Mouse (Mus musculus) intestine, embryonic 15.5 days (tissue): ENCODE results near the gene Aars2. TPM values are rescaled to one million over a fixed set of nuclear protein-coding genes. Genes with fewer than 3 reads are reported as not detected.

Experiments used
- ATAC-seq: fragments of 200-750 bp; cut with Nextera tagmentation; 2 replicates; pipeline ENCODE4 v1.8.0; 2017; ENCODE audit warnings: moderate TSS enrichment, moderate library complexity
- H3K27ac ChIP-seq: fragments of 300-500 bp; sonication (generic); 2 replicates; pipeline ENCODE4 v1.5.1; 2015; ENCODE audit warnings: mild to moderate bottlenecking, inconsistent platforms
- H3K27me3 ChIP-seq: fragments of 300-500 bp; sonication (generic); replicated peaks from 2 replicates; pipeline ENCODE4 v1.6.1; 2015; ENCODE audit warnings: inconsistent platforms
- H3K36me3 ChIP-seq: fragments of 300-500 bp; sonication (generic); 2 replicates; pipeline ENCODE4 v1.6.1; 2015; ENCODE audit warnings: inconsistent platforms
- H3K4me1 ChIP-seq: fragments of 300-500 bp; sonication (generic); replicated peaks from 2 replicates; pipeline ENCODE4 v1.6.1; 2015; ENCODE audit warnings: inconsistent platforms
- H3K4me2 ChIP-seq: fragments of 300-500 bp; sonication (generic); replicated peaks from 2 replicates; pipeline ENCODE4 v1.6.1; 2015; ENCODE audit warnings: mild to moderate bottlenecking, inconsistent platforms
- H3K4me3 ChIP-seq: fragments of 300-500 bp; sonication (generic); replicated peaks from 2 replicates; pipeline ENCODE4 v1.5.1; 2015; ENCODE audit warnings: inconsistent platforms
- H3K9ac ChIP-seq: fragments of 300-500 bp; sonication (generic); 2 replicates; pipeline ENCODE4 v1.6.1; 2015; ENCODE audit warnings: inconsistent platforms
- H3K9me3 ChIP-seq: fragments of 300-500 bp; sonication (generic); 2 replicates; pipeline ENCODE4 v1.6.1; 2016; ENCODE audit warnings: inconsistent platforms
- WGBS: fragments of 180-500 bp; shearing (Covaris S2); methylation state at CpG from one replicate; pipeline ENCODE4 v1.1.7; 2015; 5-methylcytosine and 5-hydroxymethylcytosine counted together
- polyA plus RNA-seq: library from polyadenylated mRNA; unstranded; fragments of >200 nt; fragmentation: Nextera tagmentation; extraction: Ambion mirVana; gene quantifications from 2 replicates; pipeline ENCODE4 v1.2.1, GENCODE M21; 2015

Aars2 gene
- polyA plus RNA-seq, 1 experiment from 2014 or later, result 17.0 TPM

GRCm38 (mm10) chr17:45555452-45556106, 48.9 kb downstream of the Aars2 start, which contains the start of gene Nfkbie:
Nfkbie (plus strand) TSS chr17:45555703.
- Histone ChIP-seq H3K36me3 (no peaks in the 10 kb centered on the region), H3K27me3 (peaks cover 8% of the 10 kb centered on the region), H3K4me1 (peaks cover 15% of the 10 kb centered on the region; the same call in 1 of the 2 replicates), H3K27ac (0 out of 2 replicates have a peak within 1 kb of the TSS, but pooled peaks have one; percentile 23), H3K4me2 (peak within 1 kb of the TSS; percentile 86), H3K9ac (peak within 1 kb of the TSS; percentile 60), H3K9me3 (no peaks in the 10 kb centered on the region), H3K4me3 (peak within 1 kb of the TSS; percentile 68)
- under 1% methylated on average over 45 of the region's 45 CpGs for WGBS
- ATAC-seq, result peak; percentile 92

DNA sequence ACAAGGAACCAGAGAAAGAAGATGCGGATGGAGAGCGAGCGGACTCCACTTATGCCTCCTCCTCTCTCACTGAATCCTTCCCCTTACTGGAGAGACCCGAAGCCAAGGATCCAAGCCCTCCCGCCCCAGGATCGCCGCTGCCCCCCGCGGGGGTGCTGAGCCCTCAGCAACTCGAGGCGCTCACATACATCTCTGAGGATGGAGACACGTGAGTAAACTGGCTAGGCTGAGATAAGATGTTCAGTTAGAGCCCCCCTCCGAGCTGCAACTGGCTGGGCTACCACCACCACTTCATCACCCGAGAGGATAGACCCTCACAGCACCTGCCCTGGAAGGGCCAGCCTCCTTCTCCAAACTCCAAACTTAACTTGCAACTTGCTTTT, 49.5 kb downstream of the Aars2 start:
- peaks cover 8% of the 10 kb centered on the region for H3K27me3 ChIP-seq

GRCm38 (mm10) chr17:45556514-45557245, 50.0 kb downstream of the Aars2 start:
- Histone ChIP-seq H3K4me3 (peak overlapping the region; percentile 68), H3K4me1 (peaks cover 15% of the 10 kb centered on the region; the same call in 1 of the 2 replicates), H3K9ac (peak overlapping the region; percentile 60), H3K27me3 (peaks cover 8% of the 10 kb centered on the region), H3K4me2 (peak overlapping the region; percentile 86), H3K36me3 (no peaks in the 10 kb centered on the region), H3K9me3 (no peaks in the 10 kb centered on the region), H3K27ac (no peak overlapping the region)
- ATAC-seq, result no peak
- 62% methylated on average over 3 of the region's 3 CpGs for WGBS

More for the DNA sequence above, 49.5 kb downstream of the Aars2 start:
- Histone ChIP-seq H3K9ac (peak overlapping the region; percentile 60), H3K27ac (no peak overlapping the region), H3K4me2 (peak overlapping the region; percentile 86), H3K9me3 (no peaks in the 10 kb centered on the region), H3K36me3 (no peaks in the 10 kb centered on the region), H3K4me3 (peak overlapping the region; percentile 68), H3K4me1 (peaks cover 15% of the 10 kb centered on the region; the same call in 1 of the 2 replicates)
- ATAC-seq, result no peak
- 3% methylated on average over 14 of the region's 14 CpGs for WGBS

DNA sequence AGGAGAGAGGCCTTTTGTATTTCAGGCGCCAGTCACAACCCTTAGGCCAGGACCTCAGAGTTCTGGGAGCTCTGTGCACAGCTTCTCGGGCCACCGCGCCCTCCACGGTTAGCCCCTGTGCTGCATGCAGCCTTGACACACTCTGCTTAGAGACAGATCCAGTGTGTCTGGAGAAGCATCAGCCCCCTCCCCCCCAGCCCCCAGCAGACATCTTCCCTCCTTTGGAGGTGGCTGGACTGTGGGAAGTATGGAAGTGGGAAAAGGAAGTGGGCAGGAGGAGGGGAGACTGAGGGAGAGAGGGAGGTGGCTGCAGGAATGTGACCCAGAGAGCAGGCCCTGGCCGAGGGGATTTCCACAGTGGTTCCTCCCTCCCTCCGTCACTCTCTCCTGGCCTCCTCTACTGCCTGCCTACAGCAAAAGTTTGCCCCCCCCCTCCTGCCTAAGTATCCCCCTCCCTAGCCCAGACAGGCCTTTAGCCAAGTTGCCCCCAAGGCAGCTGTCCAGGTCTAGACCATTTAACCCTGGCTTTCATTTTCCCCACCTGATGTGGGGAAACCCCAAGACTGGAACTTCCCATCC, 50.7 kb downstream of the Aars2 start:
- H3K4me2 ChIP-seq, result peak overlapping the region; percentile 86; the same call in 1 of the 2 replicates
- no peak overlapping the region for H3K27ac ChIP-seq
- H3K9ac ChIP-seq, result peak overlapping the region; percentile 8; the same call in 1 of the 2 replicates
- H3K36me3 ChIP-seq, result no peaks in the 10 kb centered on the region
- H3K4me1 ChIP-seq, result peaks cover 13% of the 10 kb centered on the region; the same call in 1 of the 2 replicates
- H3K27me3 ChIP-seq, result peaks cover 8% of the 10 kb centered on the region
- H3K4me3 ChIP-seq, result 0 out of 2 replicates have a peak overlapping the region, but pooled peaks have one; percentile 4
- ATAC-seq, result no peak
- H3K9me3 ChIP-seq, result no peaks in the 10 kb centered on the region
- 65% methylated on average over 7 of the region's 7 CpGs for WGBS

- Histone ChIP-seq H3K9ac (no peak overlapping the region), H3K4me2 (0 out of 2 replicates have a peak overlapping the region, but pooled peaks have one; percentile 24), H3K4me3 (no peak overlapping the region), H3K27me3 (peaks cover 8% of the 10 kb centered on the region), H3K27ac (no peak overlapping the region), H3K36me3 (no peaks in the 10 kb centered on the region), H3K4me1 (peaks cover 13% of the 10 kb centered on the region; the same call in 1 of the 2 replicates), H3K9me3 (no peaks in the 10 kb centered on the region)
- 74% methylated on average over 16 of the region's 16 CpGs for WGBS
- no peak for ATAC-seq
These were observed 51.6 kb downstream of the Aars2 start for GRCm38 (mm10) chr17:45557998-45558862.

- Histone ChIP-seq H3K4me3 (no peak overlapping the region), H3K27ac (no peak overlapping the region), H3K27me3 (peaks cover 8% of the 10 kb centered on the region), H3K4me1 (peaks cover 19% of the 10 kb centered on the region), H3K4me2 (no peak overlapping the region), H3K36me3 (no peaks in the 10 kb centered on the region), H3K9me3 (no peaks in the 10 kb centered on the region), H3K9ac (no peak overlapping the region)
- ATAC-seq, result no peak
- WGBS, result 88% methylated on average over 15 of the region's 15 CpGs
These were observed 53.3 kb downstream of the Aars2 start for GRCm38 (mm10) chr17:45559732-45560525.

DNA sequence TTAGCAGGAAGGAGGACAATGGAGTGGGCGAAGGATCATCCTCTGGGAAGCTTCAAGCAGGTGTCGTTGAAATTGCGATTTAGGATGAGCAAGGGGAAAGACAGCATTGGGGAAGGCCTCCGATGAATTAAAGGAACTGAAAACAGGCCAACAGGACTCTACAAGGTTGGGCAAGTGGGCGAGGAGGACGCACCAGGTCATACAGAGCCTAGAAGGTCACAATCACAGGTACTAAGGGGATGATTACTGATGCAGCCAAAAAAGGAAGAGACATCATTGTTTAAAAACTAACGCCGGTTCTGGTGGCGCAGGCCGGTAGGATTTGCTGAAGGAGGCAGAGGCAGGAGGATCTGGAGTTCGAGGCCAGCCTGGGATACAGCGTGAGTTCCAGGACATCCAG, 56.6 kb downstream of the Aars2 start:
- 70% methylated on average over 12 of the region's 12 CpGs for WGBS
- H3K4me3 ChIP-seq, result no peak overlapping the region

DNA sequence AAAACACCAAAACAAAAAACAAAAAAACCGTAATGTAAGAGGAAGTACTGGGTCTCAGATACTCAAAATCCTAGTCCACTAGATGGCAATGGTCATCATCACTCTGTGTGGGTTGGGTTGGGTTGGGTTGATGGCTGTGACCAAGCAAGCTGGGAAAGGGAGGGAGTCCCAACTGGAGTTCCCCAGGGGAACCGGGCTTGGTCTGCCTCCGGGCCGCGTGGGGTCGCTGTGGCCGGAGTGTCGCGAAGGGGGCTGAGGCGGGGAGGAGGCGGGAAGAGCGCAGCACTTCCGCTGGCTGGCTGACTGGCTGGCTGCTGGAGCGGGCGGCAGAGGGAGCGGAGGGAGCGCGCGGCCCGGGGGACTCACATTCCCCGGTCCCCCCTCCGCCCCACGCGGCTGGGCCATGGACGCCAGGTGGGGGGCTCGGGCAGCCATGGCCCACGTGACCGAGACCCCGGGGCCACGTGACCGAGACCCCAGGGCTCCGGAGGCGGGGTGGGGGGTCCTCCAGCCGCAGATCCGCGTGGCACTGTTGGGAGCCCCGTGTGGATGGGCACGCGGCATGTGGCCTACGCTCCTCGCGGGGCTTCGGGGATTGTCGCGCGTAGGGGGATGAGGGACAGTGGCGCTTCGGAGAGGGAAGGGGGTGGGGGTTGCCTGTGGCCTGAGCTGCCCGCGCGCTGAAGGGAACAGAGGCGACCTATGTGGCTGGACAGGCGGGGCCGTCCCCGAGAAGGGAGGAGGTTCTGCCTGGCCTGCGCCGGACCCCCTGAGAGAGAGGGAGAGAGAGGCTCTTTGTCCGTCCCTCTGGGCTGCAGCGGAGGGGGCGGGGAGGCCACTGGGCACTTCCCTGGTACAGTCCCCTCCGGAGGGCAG, 57.3 kb downstream of the Aars2 start, which contains the start of gene Slc35b2:
Gene Slc35b2 (plus strand): TSS at position 220 of the 876 bp plus-strand sequence.
- H3K27ac ChIP-seq, result peak within 1 kb of the TSS; percentile 82
- WGBS, result under 1% methylated on average over 60 of the region's 61 CpGs
- H3K27me3 ChIP-seq, result no peaks in the 10 kb centered on the region
- peak within 1 kb of the TSS; percentile 92 for H3K4me2 ChIP-seq
- H3K36me3 ChIP-seq, result peaks cover 24% of the 10 kb centered on the region
- peaks cover 27% of the 10 kb centered on the region for H3K4me1 ChIP-seq
- H3K4me3 ChIP-seq, result peak within 1 kb of the TSS; percentile 94
- H3K9me3 ChIP-seq, result no peaks in the 10 kb centered on the region
- ATAC-seq, result peak; percentile 86
- H3K9ac ChIP-seq, result peak within 1 kb of the TSS; percentile 95

More for the DNA sequence above, 56.6 kb downstream of the Aars2 start:
- peaks cover 18% of the 10 kb centered on the region for H3K36me3 ChIP-seq
- no peak overlapping the region for H3K4me2 ChIP-seq
- H3K9me3 ChIP-seq, result no peaks in the 10 kb centered on the region
- H3K4me1 ChIP-seq, result peaks cover 25% of the 10 kb centered on the region
- H3K27me3 ChIP-seq, result no peaks in the 10 kb centered on the region
- H3K27ac ChIP-seq, result no peak overlapping the region
- ATAC-seq, result no peak
- H3K9ac ChIP-seq, result no peak overlapping the region

DNA sequence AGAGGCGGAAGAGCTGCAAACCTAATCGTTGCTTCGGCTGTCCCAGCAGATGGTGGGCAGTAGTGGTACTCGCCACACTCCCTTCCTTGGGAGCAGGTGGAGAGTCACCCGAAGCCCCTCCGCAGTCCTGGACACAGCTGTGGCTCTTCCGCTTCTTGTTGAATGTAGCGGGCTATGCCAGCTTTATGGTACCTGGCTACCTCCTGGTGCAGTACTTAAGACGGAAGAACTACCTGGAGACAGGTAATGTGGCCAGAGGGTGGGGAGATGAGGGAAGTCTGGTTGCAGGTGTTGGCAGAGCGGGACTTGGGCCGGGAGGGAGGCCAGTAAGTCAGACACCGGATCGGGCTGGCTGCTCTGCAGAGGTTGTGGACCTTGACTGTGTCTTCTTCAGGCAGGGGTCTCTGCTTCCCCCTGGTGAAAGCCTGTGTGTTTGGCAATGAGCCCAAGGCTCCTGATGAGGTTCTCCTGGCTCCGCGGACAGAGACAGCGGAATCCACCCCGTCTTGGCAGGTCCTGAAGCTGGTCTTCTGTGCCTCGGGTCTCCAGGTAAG, 58.0 kb downstream of the Aars2 start:
- ATAC-seq, result no peak; the same call in 1 of the 2 replicates
- H3K36me3 ChIP-seq, result peaks cover 31% of the 10 kb centered on the region
- H3K9me3 ChIP-seq, result no peaks in the 10 kb centered on the region
- peak overlapping the region; percentile 92 for H3K4me2 ChIP-seq
- 5% methylated on average over 18 of the region's 18 CpGs for WGBS
- H3K4me3 ChIP-seq, result peak overlapping the region; percentile 94
- peak overlapping the region; percentile 82 for H3K27ac ChIP-seq
- peaks cover 27% of the 10 kb centered on the region for H3K4me1 ChIP-seq
- H3K9ac ChIP-seq, result peak overlapping the region; percentile 95
- no peaks in the 10 kb centered on the region for H3K27me3 ChIP-seq

DNA sequence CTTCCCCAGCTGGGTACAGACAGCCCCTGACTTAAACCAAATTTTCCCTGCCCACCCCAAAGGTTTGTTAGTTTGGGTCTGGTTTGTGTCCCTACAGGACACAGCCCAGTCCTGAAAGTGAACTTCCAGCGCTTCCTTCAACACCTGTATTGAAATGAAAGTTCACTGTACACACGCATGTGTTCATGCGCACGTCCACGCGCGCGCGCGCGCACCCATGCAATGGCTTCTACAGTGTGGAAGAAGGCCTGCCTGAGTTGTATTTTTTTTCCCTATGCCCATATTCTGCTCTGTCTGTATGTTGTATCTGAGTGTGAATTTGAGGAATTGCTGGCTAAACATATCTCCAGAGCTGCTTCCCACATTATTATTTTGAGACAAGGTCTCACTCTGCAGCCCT, 58.5 kb downstream of the Aars2 start:
- H3K4me3 ChIP-seq, result peak overlapping the region; percentile 94
- 90% methylated on average over 11 of the region's 11 CpGs for WGBS
- H3K27me3 ChIP-seq, result no peaks in the 10 kb centered on the region
- H3K27ac ChIP-seq, result peak overlapping the region; percentile 82; the same call in 1 of the 2 replicates
- H3K36me3 ChIP-seq, result peaks cover 36% of the 10 kb centered on the region
- no peaks in the 10 kb centered on the region for H3K9me3 ChIP-seq
- peak overlapping the region; percentile 92 for H3K4me2 ChIP-seq
- no peak for ATAC-seq
- peaks cover 27% of the 10 kb centered on the region for H3K4me1 ChIP-seq
- H3K9ac ChIP-seq, result peak overlapping the region; percentile 95
